Mouse (Mus musculus) heart, embryonic 14.5 days (tissue): ENCODE results near the gene Cacng5. TPM values are rescaled to one million over a fixed set of nuclear protein-coding genes. Genes with fewer than 3 reads are reported as not detected.

ENCODE experiments used
- ATAC-seq: fragments of 200-750 bp; cut with Nextera tagmentation; 2 replicates; pipeline ENCODE4 v1.8.0; 2017; ENCODE audit warnings: low read depth, moderate TSS enrichment; ENCODE audit not compliant: insufficient number of reproducible peaks, insufficient read depth, low FRiP score
- H3K27ac ChIP-seq, 2 experiments: fragments of 200-500 bp in 1 of 2; fragments of 300-500 bp in 1 of 2; sonication (generic) in 1 of 2; replicated peaks in 1 of 2; 2 replicates each; pipeline ENCODE4 v1.5.1; 2012 to 2014; ENCODE audit warnings: low read depth in 2 of 2, low read length in 2 of 2, control low read depth in 1 of 2, mild to moderate bottlenecking in 1 of 2, mixed read lengths in 1 of 2; ENCODE audit not compliant: control insufficient read depth in 1 of 2, insufficient read depth in 1 of 2
- H3K27me3 ChIP-seq: fragments of 300-500 bp; sonication (generic); 2 replicates; pipeline ENCODE4 v1.6.1; 2014; ENCODE audit warnings: mild to moderate bottlenecking, low read length, control low read depth; ENCODE audit not compliant: control insufficient read depth, insufficient read depth
- H3K36me3 ChIP-seq: fragments of 300-500 bp; sonication (generic); 2 replicates; pipeline ENCODE4 v1.6.1; 2014; ENCODE audit warnings: mild to moderate bottlenecking, control low read depth, low read length, mixed read lengths; ENCODE audit not compliant: control insufficient read depth, insufficient read depth
- H3K4me1 ChIP-seq, 2 experiments: fragments of 200-500 bp in 1 of 2; fragments of 300-500 bp in 1 of 2; sonication (generic) in 1 of 2; 2 replicates each; pipeline ENCODE4 v1.6.1; 2012 to 2014; ENCODE audit warnings: low read length in 2 of 2, control low read depth in 1 of 2, mixed read lengths in 1 of 2; ENCODE audit not compliant: control insufficient read depth in 2 of 2, insufficient read depth in 2 of 2
- H3K4me2 ChIP-seq: fragments of 300-500 bp; sonication (generic); 2 replicates; pipeline ENCODE4 v1.6.1; 2014; ENCODE audit warnings: mild to moderate bottlenecking, low read length
- H3K4me3 ChIP-seq, 2 experiments: fragments of 200-500 bp in 1 of 2; fragments of 300-500 bp in 1 of 2; sonication (generic) in 1 of 2; 2 replicates each; pipeline ENCODE4 v1.5.1; 2012 to 2014; ENCODE audit warnings: low read length in 2 of 2, mild to moderate bottlenecking in 2 of 2, control low read depth in 1 of 2, low read depth in 1 of 2, moderate library complexity in 1 of 2; ENCODE audit not compliant: control insufficient read depth in 1 of 2, insufficient read depth in 1 of 2
- H3K9ac ChIP-seq: fragments of 300-500 bp; sonication (generic); 2 replicates; pipeline ENCODE4 v1.6.1; 2014; ENCODE audit warnings: mild to moderate bottlenecking, low read length
- H3K9me3 ChIP-seq: fragments of 300-500 bp; sonication (generic); 2 replicates; pipeline ENCODE4 v1.6.1; 2016; ENCODE audit warnings: low read length, control low read depth; ENCODE audit not compliant: control insufficient read depth
- WGBS: fragments of 180-500 bp; shearing (Covaris S2); extraction: QIAGEN DNeasy Blood & Tissue Kit; methylation state at CpG from one replicate; pipeline ENCODE4 v1.1.7; 2014; 5-methylcytosine and 5-hydroxymethylcytosine counted together
- polyA plus RNA-seq: library from polyadenylated mRNA; unstranded; fragments of >200 nt; fragmentation: Nextera tagmentation; extraction: Ambion mirVana; gene quantifications from 2 replicates; pipeline ENCODE4 v1.2.1, GENCODE M21; 2014

Gene Cacng5
- polyA plus RNA-seq, 1 experiment from 2014 or later, result 0.05 TPM

DNA sequence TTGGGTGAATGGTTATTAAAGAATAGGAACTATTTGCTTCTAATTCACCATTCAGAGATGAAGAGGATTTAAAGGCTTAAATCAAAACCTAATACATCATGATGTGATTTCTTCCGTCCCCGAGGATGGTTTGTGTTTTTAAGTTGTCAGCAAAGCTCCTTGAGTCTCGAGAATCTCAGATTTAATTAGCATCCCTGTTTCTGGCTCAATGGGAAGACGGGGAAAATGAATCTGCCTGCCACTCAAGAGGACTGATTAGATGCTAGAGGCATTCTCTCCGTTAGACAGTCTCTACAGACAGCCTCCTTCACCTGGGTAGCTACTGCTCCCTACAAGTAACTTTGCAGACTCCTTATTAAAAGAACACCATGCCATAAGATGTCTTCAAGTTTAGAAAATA, 32.0 kb upstream of the Cacng5 start:
- H3K27me3 ChIP-seq, result no peaks in the 10 kb centered on the region
- no peak overlapping the region for H3K4me2 ChIP-seq
- H3K4me1 ChIP-seq, result peaks cover 0 to 7% of the 10 kb centered on the region in 2 experiments; a peak in 2 of 4 replicates
- H3K9me3 ChIP-seq, result peaks cover 9% of the 10 kb centered on the region
- WGBS, result 74% methylated on average over 5 of the region's 5 CpGs
- no peak overlapping the region for H3K27ac ChIP-seq
- peaks cover 71% of the 10 kb centered on the region for H3K36me3 ChIP-seq
- H3K9ac ChIP-seq, result no peak overlapping the region
- no peak for ATAC-seq
- H3K4me3 ChIP-seq, result no peak overlapping the region

DNA sequence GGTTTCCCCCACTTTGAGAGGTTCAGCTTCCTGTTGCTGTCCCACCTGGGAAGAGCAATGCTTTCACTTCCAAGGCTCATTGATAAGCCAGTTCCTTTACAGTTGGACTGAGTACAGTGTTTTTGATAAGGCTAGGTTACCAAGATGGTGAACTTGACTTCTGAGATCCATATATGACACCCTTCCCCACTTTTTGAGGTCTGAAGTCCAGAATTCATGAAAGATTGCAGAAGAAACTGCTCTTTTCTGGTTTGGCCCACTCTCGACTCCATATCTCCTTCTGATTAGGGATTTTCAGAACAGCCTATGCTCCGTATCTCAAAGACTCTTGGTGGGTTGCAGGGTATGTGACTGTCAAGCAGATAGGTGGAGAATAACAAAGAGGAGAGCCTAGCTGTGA, 22.1 kb upstream of the Cacng5 start:
- ATAC-seq, result no peak

DNA sequence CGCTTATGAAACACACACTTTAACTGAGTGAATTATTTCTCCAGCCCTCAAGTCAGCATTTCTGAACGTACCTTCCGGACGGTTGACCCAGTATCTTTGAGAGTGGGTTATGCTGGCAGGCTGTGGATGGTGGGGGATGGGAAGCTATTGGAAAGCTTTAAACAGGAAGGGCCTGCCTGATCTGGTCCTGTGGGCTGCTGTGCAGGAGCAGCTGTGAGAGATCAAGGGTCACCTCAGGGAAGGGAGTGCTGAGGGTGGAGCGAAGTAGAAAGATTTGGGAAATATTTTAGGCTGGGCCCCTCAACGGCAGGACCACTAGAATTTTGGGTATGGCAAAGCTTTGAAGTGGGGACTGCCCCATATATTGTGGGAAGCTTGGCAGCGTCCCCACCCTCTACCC, 16.9 kb upstream of the Cacng5 start:
- 57% methylated on average over 7 of the region's 7 CpGs for WGBS
- no peaks in the 10 kb centered on the region for H3K9me3 ChIP-seq
- ATAC-seq, result no peak

More for the DNA sequence above, 22.1 kb upstream of the Cacng5 start:
- H3K4me3 ChIP-seq, result no peak overlapping the region
- H3K4me1 ChIP-seq, result no peaks in the 10 kb centered on the region
- no peak overlapping the region for H3K9ac ChIP-seq
- H3K27me3 ChIP-seq, result no peaks in the 10 kb centered on the region
- H3K4me2 ChIP-seq, result no peak overlapping the region
- H3K27ac ChIP-seq, result no peak overlapping the region
- peaks cover 39% of the 10 kb centered on the region for H3K36me3 ChIP-seq
- 78% methylated on average over 2 of the region's 2 CpGs for WGBS
- peaks cover 31% of the 10 kb centered on the region for H3K9me3 ChIP-seq

DNA sequence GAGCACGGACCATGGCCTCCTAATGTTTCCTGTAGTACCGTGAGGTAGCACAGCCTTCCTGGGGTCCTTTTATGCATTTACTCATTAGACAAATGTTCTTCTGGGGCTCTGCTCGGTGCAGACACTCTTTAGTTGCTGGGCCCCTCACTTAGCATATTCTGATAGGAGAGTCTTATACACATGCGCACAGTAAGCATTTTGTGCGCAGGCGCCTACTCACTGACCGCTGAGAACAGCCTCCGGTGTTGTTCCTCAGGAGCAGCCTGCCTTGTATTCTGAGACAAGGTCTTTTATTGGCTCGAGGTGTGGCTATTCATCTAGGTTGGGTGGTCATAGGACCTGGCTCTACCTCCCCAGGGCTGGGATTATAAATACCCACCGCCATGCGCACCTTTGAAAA, 16.4 kb upstream of the Cacng5 start:
- no peak overlapping the region for H3K4me3 ChIP-seq
- 85% methylated on average over 11 of the region's 11 CpGs for WGBS
- ATAC-seq, result no peak
- no peaks in the 10 kb centered on the region for H3K9me3 ChIP-seq
- H3K4me1 ChIP-seq, result no peaks in the 10 kb centered on the region
- no peaks in the 10 kb centered on the region for H3K27me3 ChIP-seq
- H3K9ac ChIP-seq, result no peak overlapping the region
- H3K27ac ChIP-seq, result no peak overlapping the region
- H3K4me2 ChIP-seq, result no peak overlapping the region
- no peaks in the 10 kb centered on the region for H3K36me3 ChIP-seq

More for the DNA sequence above, 16.9 kb upstream of the Cacng5 start:
- no peak overlapping the region for H3K9ac ChIP-seq
- no peak overlapping the region for H3K4me3 ChIP-seq
- H3K4me2 ChIP-seq, result no peak overlapping the region
- no peaks in the 10 kb centered on the region for H3K4me1 ChIP-seq
- H3K27me3 ChIP-seq, result no peaks in the 10 kb centered on the region
- no peaks in the 10 kb centered on the region for H3K36me3 ChIP-seq
- H3K27ac ChIP-seq, result no peak overlapping the region

DNA sequence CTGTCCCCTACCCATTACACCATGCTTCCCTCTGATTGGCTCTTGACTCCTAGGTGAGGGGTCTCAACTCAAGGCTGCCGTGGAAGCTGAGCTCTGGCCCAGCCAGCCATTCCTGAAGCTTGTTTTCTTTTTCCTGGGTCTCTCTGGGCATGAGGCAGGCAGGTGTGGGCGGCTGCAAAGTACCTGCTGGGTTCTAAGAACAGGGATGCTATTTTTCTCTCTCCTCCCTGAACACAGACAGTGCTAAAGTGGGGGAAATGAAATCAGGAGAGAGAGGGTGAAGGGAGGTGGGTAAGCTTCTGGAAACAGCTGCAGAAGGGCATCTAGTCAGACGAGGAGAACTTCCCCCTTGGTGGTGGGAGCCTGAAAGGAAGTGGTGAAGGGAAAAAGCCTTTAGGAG, 14.9 kb upstream of the Cacng5 start:
- no peak overlapping the region for H3K4me2 ChIP-seq
- no peak for ATAC-seq
- no peak overlapping the region for H3K27ac ChIP-seq
- H3K4me1 ChIP-seq, result no peaks in the 10 kb centered on the region
- no peak overlapping the region for H3K4me3 ChIP-seq
- H3K27me3 ChIP-seq, result no peaks in the 10 kb centered on the region
- no peak overlapping the region for H3K9ac ChIP-seq
- no peaks in the 10 kb centered on the region for H3K36me3 ChIP-seq
- no peaks in the 10 kb centered on the region for H3K9me3 ChIP-seq
- 46% methylated on average over 3 of the region's 3 CpGs for WGBS

DNA sequence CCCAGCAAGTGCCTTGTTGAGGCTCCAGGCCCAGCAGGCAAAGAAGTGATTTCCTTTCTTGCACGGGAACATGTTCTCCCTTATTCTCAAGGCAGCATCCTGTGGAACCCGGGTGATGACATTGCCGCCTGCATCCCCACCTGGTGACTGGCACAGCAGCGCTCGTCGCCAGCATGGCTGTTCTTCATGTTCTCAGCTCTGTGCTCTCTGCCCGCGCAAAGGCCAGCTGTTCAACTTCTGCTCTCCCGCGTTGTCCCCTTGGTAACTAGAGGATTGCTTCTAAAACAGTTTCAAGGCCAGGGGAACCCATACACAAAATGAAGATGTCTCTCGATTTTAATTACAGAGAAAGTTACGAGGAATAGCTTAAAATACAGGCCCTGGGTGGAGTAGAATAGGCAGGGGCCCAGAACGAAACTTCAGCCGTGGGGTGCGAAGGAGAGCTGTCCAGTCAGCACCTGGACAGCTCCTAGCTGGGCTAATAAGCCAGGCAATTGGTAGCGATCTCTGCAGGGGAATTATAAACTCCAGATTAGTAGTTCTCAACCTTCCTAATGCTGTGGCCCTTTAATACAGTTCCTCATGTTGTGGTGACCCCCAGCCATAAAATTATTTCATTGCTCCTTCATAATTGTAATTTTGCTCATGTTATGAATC, 5.1 kb upstream of the Cacng5 start:
- 45% methylated on average over 16 of the region's 16 CpGs for WGBS

DNA sequence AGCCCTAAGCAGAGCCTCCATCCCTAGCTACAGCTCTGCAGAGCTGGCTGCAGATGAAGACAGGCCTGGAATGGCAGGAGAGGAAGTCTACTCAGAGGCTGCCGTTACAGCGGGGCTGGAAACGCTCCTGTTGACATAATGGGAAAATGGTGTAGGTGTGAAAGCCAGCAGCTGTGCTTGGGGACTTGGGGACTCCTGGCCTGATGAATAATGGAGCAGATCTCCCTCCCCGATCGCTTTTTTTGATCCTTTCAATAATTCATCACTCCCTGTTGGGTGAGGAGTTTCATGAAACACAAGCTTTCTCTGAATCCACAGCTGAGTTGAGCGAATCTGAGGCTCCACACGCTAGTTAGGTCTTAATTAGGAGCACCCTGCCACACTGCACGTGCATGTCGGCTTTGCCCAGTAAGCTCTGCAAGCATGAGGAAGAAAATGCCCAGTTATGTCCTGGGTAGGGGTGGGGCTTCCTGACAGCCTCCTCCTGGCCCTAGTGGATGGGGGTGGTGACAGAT, 2.9 kb upstream of the Cacng5 start:
- H3K27me3 ChIP-seq, result peaks cover 34% of the 10 kb centered on the region
- no peaks in the 10 kb centered on the region for H3K4me1 ChIP-seq
- no peak for ATAC-seq
- no peaks in the 10 kb centered on the region for H3K9me3 ChIP-seq
- no peak overlapping the region for H3K9ac ChIP-seq
- H3K4me2 ChIP-seq, result no peak overlapping the region
- WGBS, result 57% methylated on average over 9 of the region's 9 CpGs
- H3K36me3 ChIP-seq, result no peaks in the 10 kb centered on the region
- H3K27ac ChIP-seq, result no peak overlapping the region
- no peak overlapping the region for H3K4me3 ChIP-seq

More for the DNA sequence above, 5.1 kb upstream of the Cacng5 start:
- no peak overlapping the region for H3K4me3 ChIP-seq
- no peak overlapping the region for H3K27ac ChIP-seq
- H3K36me3 ChIP-seq, result no peaks in the 10 kb centered on the region
- H3K27me3 ChIP-seq, result peaks cover 19% of the 10 kb centered on the region
- ATAC-seq, result no peak
- H3K9me3 ChIP-seq, result no peaks in the 10 kb centered on the region
- H3K4me2 ChIP-seq, result no peak overlapping the region
- H3K4me1 ChIP-seq, result no peaks in the 10 kb centered on the region
- no peak overlapping the region for H3K9ac ChIP-seq

DNA sequence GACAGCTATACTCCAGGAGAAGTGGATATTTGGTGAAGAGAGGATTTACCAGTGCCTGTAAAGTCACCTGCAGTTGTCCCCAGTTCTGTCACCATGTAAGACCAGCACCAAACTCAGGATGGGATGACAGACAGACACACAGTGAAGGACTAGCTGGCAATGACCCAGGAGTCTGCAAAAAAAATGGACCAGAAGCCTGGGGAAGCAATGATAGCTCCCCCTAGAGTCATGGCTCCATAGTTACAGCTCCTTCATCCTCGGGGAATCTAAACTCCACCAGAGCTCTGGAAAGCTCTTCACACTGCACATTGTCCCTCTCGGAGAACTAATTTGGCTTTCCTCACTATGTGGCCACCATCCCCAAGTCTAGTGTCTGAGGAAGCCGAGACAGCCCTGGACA, 1.5 kb downstream of the Cacng5 start:
- WGBS, result 44% methylated on average over 3 of the region's 3 CpGs
- H3K9ac ChIP-seq, result no peak overlapping the region

More for the DNA sequence above, 1.5 kb downstream of the Cacng5 start:
- Histone ChIP-seq H3K27me3 (peaks cover 28% of the 10 kb centered on the region), H3K4me3 (no peak overlapping the region), H3K9me3 (peaks cover 4% of the 10 kb centered on the region; the same call in 1 of the 2 replicates), H3K4me1 (no peaks in the 10 kb centered on the region), H3K27ac (no peak overlapping the region), H3K36me3 (no peaks in the 10 kb centered on the region), H3K4me2 (no peak overlapping the region)
- ATAC-seq, result no peak
